Mouse (Mus musculus) heart, embryonic 11.5 days (tissue): ENCODE results near the gene Dhcr7. TPM values are rescaled to one million over a fixed set of nuclear protein-coding genes. Genes with fewer than 3 reads are reported as not detected.

Experiments
- ATAC-seq: fragments of 200-750 bp; cut with Nextera tagmentation; replicated peaks from 2 replicates; pipeline ENCODE4 v1.8.0; 2017; ENCODE audit warnings: moderate library complexity; ENCODE audit not compliant: insufficient number of reproducible peaks, low FRiP score, low TSS enrichment
- H3K27ac ChIP-seq: fragments of 300-500 bp; sonication (generic); 2 replicates; pipeline ENCODE4 v1.5.1; 2014; ENCODE audit warnings: mild to moderate bottlenecking, low read depth, low read length
- H3K27me3 ChIP-seq: fragments of 300-500 bp; sonication (generic); 2 replicates; pipeline ENCODE4 v1.6.1; 2014; ENCODE audit warnings: mild to moderate bottlenecking, low read length, mixed read lengths; ENCODE audit not compliant: control insufficient read depth, insufficient read depth
- H3K36me3 ChIP-seq: fragments of 300-500 bp; sonication (generic); 2 replicates; pipeline ENCODE4 v1.6.1; 2014; ENCODE audit warnings: mild to moderate bottlenecking, low read length, moderate library complexity, mixed read lengths; ENCODE audit not compliant: control insufficient read depth, insufficient read depth
- H3K4me1 ChIP-seq: fragments of 300-500 bp; sonication (generic); 2 replicates; pipeline ENCODE4 v1.6.1; 2014; ENCODE audit warnings: low read length; ENCODE audit not compliant: control insufficient read depth, insufficient read depth
- H3K4me2 ChIP-seq: fragments of 300-500 bp; sonication (generic); 2 replicates; pipeline ENCODE4 v1.6.1; 2014; ENCODE audit warnings: mild to moderate bottlenecking, moderate library complexity
- H3K4me3 ChIP-seq: fragments of 300-500 bp; sonication (generic); 2 replicates; pipeline ENCODE4 v1.5.1; 2014; ENCODE audit warnings: low read depth, low read length
- H3K9ac ChIP-seq: fragments of 300-500 bp; sonication (generic); 2 replicates; pipeline ENCODE4 v1.6.1; 2014; ENCODE audit warnings: mild to moderate bottlenecking, low read depth, low read length, moderate library complexity
- H3K9me3 ChIP-seq: fragments of 300-500 bp; sonication (generic); replicated peaks from 2 replicates; pipeline ENCODE4 v1.6.1; 2016; ENCODE audit warnings: low read length; ENCODE audit not compliant: control insufficient read depth
- WGBS: fragments of 180-500 bp; shearing (Covaris S2); extraction: QIAGEN DNeasy Blood & Tissue Kit; methylation state at CpG from one replicate; pipeline ENCODE4 v1.1.7; 2014; ENCODE audit not compliant: insufficient replicate concordance; 5-methylcytosine and 5-hydroxymethylcytosine counted together
- polyA plus RNA-seq: library from polyadenylated mRNA; unstranded; fragments of >200 nt; fragmentation: Nextera tagmentation; extraction: Ambion mirVana; gene quantifications from 2 replicates; pipeline ENCODE4 v1.2.1, GENCODE M21; 2014

Gene Dhcr7
- polyA plus RNA-seq, 1 experiment from 2014 or later: 31.9 TPM

- H3K36me3 ChIP-seq: peaks cover 19% of the 10 kb centered on the region
- no peak for ATAC-seq
- no peak overlapping the region for H3K4me2 ChIP-seq
- H3K4me1 ChIP-seq: no peaks in the 10 kb centered on the region
- no peaks in the 10 kb centered on the region for H3K9me3 ChIP-seq
- no peak overlapping the region for H3K4me3 ChIP-seq
- H3K9ac ChIP-seq: no peak overlapping the region
- no peak overlapping the region for H3K27ac ChIP-seq
- no peaks in the 10 kb centered on the region for H3K27me3 ChIP-seq
- 83% methylated on average over 1 of the region's 1 CpGs for WGBS
These were observed 22.2 kb upstream of the Dhcr7 start for GRCm38 (mm10) chr7:143800770-143801169.

GRCm38 (mm10) chr7:143801195-143802065 lies 21.5 kb upstream of the Dhcr7 start:
- H3K4me3 ChIP-seq: no peak overlapping the region
- WGBS: 86% methylated on average over 8 of the region's 8 CpGs
- H3K9ac ChIP-seq: no peak overlapping the region
- H3K4me1 ChIP-seq: no peaks in the 10 kb centered on the region
- peaks cover 18% of the 10 kb centered on the region for H3K36me3 ChIP-seq
- no peak overlapping the region for H3K27ac ChIP-seq
- no peak for ATAC-seq
- H3K27me3 ChIP-seq: no peaks in the 10 kb centered on the region
- no peaks in the 10 kb centered on the region for H3K9me3 ChIP-seq
- H3K4me2 ChIP-seq: no peak overlapping the region

- 65% methylated on average over 5 of the region's 5 CpGs for WGBS
- peaks cover 14% of the 10 kb centered on the region for H3K36me3 ChIP-seq
- no peak for ATAC-seq
These were observed 17.7 kb upstream of the Dhcr7 start for GRCm38 (mm10) chr7:143805199-143805624.

GRCm38 (mm10) chr7:143808909-143809308 lies 14.0 kb upstream of the Dhcr7 start:
- Histone ChIP-seq H3K27me3 (no peaks in the 10 kb centered on the region), H3K4me3 (no peak overlapping the region), H3K36me3 (peaks cover 21% of the 10 kb centered on the region), H3K27ac (no peak overlapping the region), H3K9me3 (no peaks in the 10 kb centered on the region), H3K9ac (no peak overlapping the region), H3K4me2 (no peak overlapping the region), H3K4me1 (no peaks in the 10 kb centered on the region)
- ATAC-seq: no peak
- WGBS: 61% methylated on average over 1 of the region's 1 CpGs

More at GRCm38 (mm10) chr7:143805199-143805624, 17.7 kb upstream of the Dhcr7 start:
- Histone ChIP-seq H3K9ac (no peak overlapping the region), H3K27me3 (no peaks in the 10 kb centered on the region), H3K4me3 (no peak overlapping the region), H3K4me1 (no peaks in the 10 kb centered on the region), H3K9me3 (no peaks in the 10 kb centered on the region), H3K27ac (no peak overlapping the region), H3K4me2 (no peak overlapping the region)

GRCm38 (mm10) chr7:143819201-143819600 lies 3.7 kb upstream of the Dhcr7 start:
- H3K9ac ChIP-seq: no peak overlapping the region
- H3K4me1 ChIP-seq: peaks cover 7% of the 10 kb centered on the region
- ATAC-seq: no peak
- H3K4me3 ChIP-seq: no peak overlapping the region
- no peaks in the 10 kb centered on the region for H3K27me3 ChIP-seq
- no peak overlapping the region for H3K4me2 ChIP-seq
- peaks cover 9% of the 10 kb centered on the region for H3K36me3 ChIP-seq
- WGBS: 71% methylated on average over 4 of the region's 4 CpGs
- H3K27ac ChIP-seq: no peak overlapping the region
- no peaks in the 10 kb centered on the region for H3K9me3 ChIP-seq

GRCm38 (mm10) chr7:143821241-143821640 lies 1.7 kb upstream of the Dhcr7 start:
- no peaks in the 10 kb centered on the region for H3K9me3 ChIP-seq
- H3K4me3 ChIP-seq: no peak overlapping the region
- no peak overlapping the region for H3K4me2 ChIP-seq
- peaks cover 4% of the 10 kb centered on the region; the same call in 1 of the 2 replicates for H3K36me3 ChIP-seq
- no peak overlapping the region for H3K27ac ChIP-seq
- H3K27me3 ChIP-seq: no peaks in the 10 kb centered on the region
- peaks cover 7% of the 10 kb centered on the region for H3K4me1 ChIP-seq
- no peak overlapping the region for H3K9ac ChIP-seq
- no peak for ATAC-seq
- WGBS: 83% methylated on average over 2 of the region's 2 CpGs

- peak overlapping the region; percentile 64 for H3K4me2 ChIP-seq
- H3K36me3 ChIP-seq: 0 out of 2 replicates have a peak, but pooled peaks cover 2% of the 10 kb centered on the region
- H3K9ac ChIP-seq: peak overlapping the region; percentile 71
- peaks cover 7% of the 10 kb centered on the region for H3K4me1 ChIP-seq
- peak overlapping the region; percentile 84 for H3K27ac ChIP-seq
- ATAC-seq: peak; percentile 35; the same call in 1 of the 2 replicates
- peak overlapping the region; percentile 69 for H3K4me3 ChIP-seq
- H3K9me3 ChIP-seq: no peaks in the 10 kb centered on the region
- no peaks in the 10 kb centered on the region for H3K27me3 ChIP-seq
- WGBS: 76% methylated on average over 4 of the region's 4 CpGs
These were observed 291 bp downstream of the Dhcr7 start for GRCm38 (mm10) chr7:143823266-143823605.

- Histone ChIP-seq H3K9ac (no peak overlapping the region), H3K4me1 (peaks cover 7% of the 10 kb centered on the region), H3K27me3 (no peaks in the 10 kb centered on the region), H3K9me3 (no peaks in the 10 kb centered on the region), H3K36me3 (no peaks in the 10 kb centered on the region), H3K4me2 (no peak overlapping the region), H3K27ac (no peak overlapping the region), H3K4me3 (no peak overlapping the region)
- no peak for ATAC-seq
- whole genome bisulfite sequencing: 85% methylated on average over 2 of the region's 2 CpGs
These were observed 4.0 kb downstream of the Dhcr7 start for GRCm38 (mm10) chr7:143826985-143827384.
